Mouse (Mus musculus) left cerebral cortex, adult 2 months (tissue): Measurements from ENCODE around the gene Kif11. TPM values are rescaled to one million over a fixed set of nuclear protein-coding genes. Genes with fewer than 3 reads are reported as not detected.

Source experiments
- DNase-seq, 2 experiments: peaks; one replicate each; pipeline ENCODE4 v3.0.0; 2021 to 2022; ENCODE audit warnings: low spot score in 2 of 2, mixed read lengths in 1 of 2; ENCODE audit errors: extremely low spot score in 1 of 2
- H3K27ac ChIP-seq: fragments of 200-600 bp; 2 replicates; pipeline ENCODE4 v1.8.1; 2022
- H3K4me3 ChIP-seq: fragments of 200-600 bp; 2 replicates; pipeline ENCODE4 v1.8.1; 2022
- CTCF ChIP-seq: fragments of 200-600 bp; IDR thresholded peaks from 2 replicates; pipeline ENCODE4 v1.8.1; 2022; ENCODE audit warnings: antibody characterized with exemption, mild to moderate bottlenecking, moderate library complexity
- intact Hi-C: fragments of 180-260 bp; cut with DNase I; formaldehyde crosslinking; loops from one replicate; pipeline ENCODE4 v1.15.1; 2025
- total RNA-seq, 2 experiments: library from RNA; stranded (reverse); gene quantifications; 2 replicates each; pipeline ENCODE4 v1.2.3; 2021

Kif11 gene
- total RNA-seq, 2 experiments from 2014 or later = 0.63 to 0.79 TPM

- H3K4me3 ChIP-seq = no peak overlapping the region
- DNase-seq = no peak
- no peak overlapping the region for H3K27ac ChIP-seq
- intact Hi-C loops = no loop called here
- no peak for TF ChIP-seq CTCF
Observed at GRCm38 (mm10) chr19:37466403-37466802, 90.2 kb downstream of the Kif11 start.

GRCm38 (mm10) chr19:37466978-37467377 is 90.8 kb downstream of the Kif11 start:
- no peak overlapping the region for H3K27ac ChIP-seq
- no peak overlapping the region for H3K4me3 ChIP-seq
- intact Hi-C loops = no loop called here
- DNase-seq = no peak
- no peak for TF ChIP-seq CTCF

GRCm38 (mm10) chr19:37468841-37469566 is 92.8 kb downstream of the Kif11 start:
- DNase-seq = no peak
- H3K4me3 ChIP-seq = no peak overlapping the region
- intact Hi-C loops = no loop called here
- H3K27ac ChIP-seq = no peak overlapping the region
- TF ChIP-seq CTCF = no peak

Other genes with a start within 250 kb of the Kif11 start
- 10 to 100 TPM; 82.6 to 96.0 TPM for gene March5, start 168.9 kb upstream of the Kif11 start, total RNA-seq
- 10 to 100 TPM; 87.0 to 96.0 TPM for gene Cpeb3, start 167.8 kb upstream of the Kif11 start, total RNA-seq
- gene Ide, start 38.6 kb upstream of the Kif11 start, total RNA-seq = 10 to 100 TPM; 37.8 to 57.2 TPM
- 1 to 10 TPM; 1.2 to 1.7 TPM for gene Hhex, start 58.4 kb downstream of the Kif11 start, total RNA-seq
- 10 to 100 TPM; 40.3 to 43.4 TPM for gene Exoc6, start 174.0 kb downstream of the Kif11 start, total RNA-seq